Mouse (Mus musculus) gastrocnemius, adult 2 months (tissue): ENCODE results near the gene Umad1. TPM values are rescaled to one million over a fixed set of nuclear protein-coding genes. Genes with fewer than 3 reads are reported as not detected.
A peak's percentile ranks its signal among the peaks of the same experiment; 100 is the strongest.

ENCODE experiments used
- DNase-seq: peaks from one replicate; pipeline ENCODE4 v3.0.0; 2022
- H3K27ac ChIP-seq: fragments of 200-600 bp; 2 replicates; pipeline ENCODE4 v1.8.1; 2022; ENCODE audit warnings: mild to moderate bottlenecking
- H3K4me3 ChIP-seq: fragments of 200-600 bp; 2 replicates; pipeline ENCODE4 v1.8.1; 2022; ENCODE audit warnings: mild to moderate bottlenecking, moderate library complexity
- CTCF ChIP-seq: fragments of 200-600 bp; IDR thresholded peaks from 2 replicates; pipeline ENCODE4 v1.8.1; 2022; ENCODE audit warnings: antibody characterized with exemption, mild to moderate bottlenecking, moderate library complexity
- intact Hi-C: fragments of 180-260 bp; cut with DNase I; formaldehyde crosslinking; loops from one replicate; pipeline ENCODE4 v1.15.1; 2025
- long read RNA-seq, 2 experiments: library from polyadenylated mRNA; stranded (forward); transcript quantifications; one replicate each; pipeline ENCODE4 v2.0.0; 2021
- total RNA-seq, 2 experiments: library from RNA; stranded (reverse); gene quantifications; 2 replicates each; pipeline ENCODE4 v1.2.3; 2021

Gene Umad1
- total RNA-seq: 10 to 100 TPM; 11.2 to 14.8 TPM
- long read RNA-seq, experiment 1, transcript Umad1-204 (4 exons, 2,025 nt): major isoform, 15 of 18 reads
- long read RNA-seq, experiment 1, partial matches to known transcripts: 0 of 18 reads
- long read RNA-seq, experiment 1, other reads (novel, unspliced or antisense): 0 of 18 reads
- long read RNA-seq, experiment 2, transcript Umad1-204 (4 exons, 2,025 nt): major isoform, 12 of 14 reads
- long read RNA-seq, experiment 2, partial matches to known transcripts: 0 of 14 reads
- long read RNA-seq, experiment 2, other reads (novel, unspliced or antisense): 1 of 14 reads

DNA sequence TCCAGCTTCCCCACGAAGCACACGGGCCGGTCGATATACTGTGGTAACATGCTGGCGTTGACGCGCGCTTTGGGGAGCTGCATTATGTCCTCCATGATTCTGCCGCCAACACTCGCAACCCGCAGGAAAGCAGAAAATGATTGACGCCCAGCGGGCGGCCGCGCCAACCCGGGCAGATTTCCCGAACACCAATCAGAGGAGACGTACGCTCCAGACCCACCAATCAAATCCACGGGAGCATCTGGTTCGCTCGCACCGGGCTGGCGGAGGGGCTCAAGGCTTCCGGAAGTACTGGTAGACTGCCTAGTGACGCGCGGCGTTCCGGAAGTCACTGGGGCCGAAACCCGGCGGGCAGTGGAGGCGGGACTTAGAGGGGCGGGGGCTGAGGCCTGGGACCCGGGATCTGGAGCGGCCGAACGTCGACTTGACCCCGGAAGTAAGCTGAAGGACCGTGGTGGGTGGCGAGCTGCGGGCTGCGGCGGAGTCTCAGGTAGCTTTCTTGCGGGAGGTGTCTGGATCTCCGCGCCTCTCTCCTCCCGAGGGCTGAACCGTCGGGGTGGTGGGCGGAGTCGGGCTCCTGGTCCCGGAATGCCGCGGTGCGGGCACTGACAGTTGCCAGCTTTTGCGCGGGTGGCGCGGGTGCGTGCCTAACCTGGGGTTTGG, at the start of gene Umad1, which contains the start of the genes Rpa3 and Gm45062:
Umad1 (plus strand) TSS at position 285 of the 663 bp plus-strand sequence.
Rpa3 (minus strand) TSS at position 170 of the 663 bp plus-strand sequence.
Gm45062 (plus strand) TSS at position 447 of the 663 bp plus-strand sequence.
- TF ChIP-seq CTCF: no peak
- peak within 1 kb of the TSS; percentile 88 for H3K4me3 ChIP-seq
- intact Hi-C loops: loop anchor here (5.0 kb wide), 1 partner anchor 52 kb away; the partner anchor contains the start of gene Mios
- peak; percentile 99 for DNase-seq
- peak within 1 kb of the TSS; percentile 93 for H3K27ac ChIP-seq

DNA sequence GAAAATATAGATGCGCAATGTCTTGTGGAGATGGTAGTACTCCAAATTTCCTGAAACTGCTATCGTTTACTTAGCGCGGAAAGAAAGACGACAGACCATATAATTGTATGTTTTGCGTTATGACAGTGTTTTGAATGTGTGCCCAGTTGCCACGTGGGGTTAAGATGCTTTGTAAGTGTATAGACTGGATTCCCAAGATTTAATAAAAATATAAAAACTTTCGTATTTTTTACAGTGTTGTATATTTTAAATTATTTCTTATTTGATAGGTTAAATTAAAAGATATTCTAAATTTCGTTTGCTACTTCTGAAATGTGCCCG, 49.3 kb upstream of the Umad1 start:
- DNase-seq: no peak
- Histone ChIP-seq H3K4me3 (peak overlapping the region; percentile 84), H3K27ac (peak overlapping the region; percentile 99)
- intact Hi-C loops: loop anchor here (5.0 to 10.0 kb wide), 2 partner anchors 47 to 365 kb away; partner anchors contain the start of genes C1galt1, Gm45062, Rpa3 and Umad1
- no peak for TF ChIP-seq CTCF

DNA sequence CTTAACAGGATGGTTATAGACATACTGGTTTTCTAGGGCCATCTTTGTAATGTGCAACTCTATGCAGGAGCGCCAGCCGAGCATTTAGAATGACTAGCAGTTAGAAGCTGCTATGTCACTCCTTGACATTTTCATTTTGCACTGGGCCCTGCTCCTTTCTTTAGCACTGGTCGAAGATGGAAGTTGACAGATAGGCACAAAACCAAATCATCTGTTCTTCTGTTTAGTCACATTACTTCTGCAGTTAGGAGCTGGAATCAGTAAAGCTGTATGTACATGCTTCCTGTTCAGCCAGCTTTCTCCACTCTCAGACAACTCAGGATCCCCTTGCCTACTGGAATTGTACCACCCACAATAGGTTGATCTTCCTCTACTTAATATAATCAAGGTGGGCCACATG, 48.4 kb upstream of the Umad1 start:
- no peak for DNase-seq
- peak overlapping the region; percentile 99; the same call in 1 of the 2 replicates for H3K27ac ChIP-seq
- TF ChIP-seq CTCF: no peak
- intact Hi-C loops: no loop called here
- no peak overlapping the region for H3K4me3 ChIP-seq

DNA sequence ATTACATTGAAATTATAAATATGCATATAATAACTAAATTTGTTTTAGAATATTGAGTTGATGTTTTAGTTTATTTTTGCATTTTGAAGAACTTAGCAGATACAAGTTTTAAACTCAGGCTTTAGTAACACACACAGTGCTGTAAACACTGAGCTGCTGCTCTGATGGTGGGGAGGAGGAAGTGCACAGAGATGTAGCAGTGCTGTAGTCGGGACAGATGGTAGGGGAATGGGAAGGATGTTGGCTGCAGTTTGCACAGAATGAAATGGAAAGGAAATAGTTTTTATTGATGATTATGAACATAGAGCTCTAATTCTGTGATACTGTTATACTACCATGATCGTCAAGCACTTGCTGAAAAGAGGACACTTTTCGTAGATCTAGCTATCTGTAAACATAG, 32.1 kb upstream of the Umad1 start:
- TF ChIP-seq CTCF: no peak

DNA sequence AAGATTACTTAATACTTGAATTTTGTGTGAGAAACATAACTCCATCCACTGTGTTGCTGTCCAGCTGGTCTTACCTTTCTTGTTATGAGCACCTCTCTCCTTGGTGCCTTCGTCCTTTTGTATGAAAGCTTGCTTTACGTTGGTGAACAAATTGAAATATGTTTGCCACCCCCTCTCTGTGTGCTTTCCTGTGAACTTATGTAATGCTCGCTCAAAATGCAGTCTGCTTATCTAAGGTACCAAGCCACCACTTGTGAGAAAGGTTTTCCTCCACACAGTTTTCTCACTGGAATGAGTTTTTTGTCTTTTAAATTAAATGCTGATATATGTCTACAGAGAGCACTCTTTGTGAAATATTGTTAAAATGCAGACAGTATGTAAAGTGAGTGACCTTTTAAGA, 30.5 kb upstream of the Umad1 start:
- intact Hi-C loops: no loop called here
- no peak for TF ChIP-seq CTCF

More for the DNA sequence above, 32.1 kb upstream of the Umad1 start:
- DNase-seq: no peak
- Histone ChIP-seq H3K27ac (no peak overlapping the region), H3K4me3 (no peak overlapping the region)
- intact Hi-C loops: no loop called here

DNA sequence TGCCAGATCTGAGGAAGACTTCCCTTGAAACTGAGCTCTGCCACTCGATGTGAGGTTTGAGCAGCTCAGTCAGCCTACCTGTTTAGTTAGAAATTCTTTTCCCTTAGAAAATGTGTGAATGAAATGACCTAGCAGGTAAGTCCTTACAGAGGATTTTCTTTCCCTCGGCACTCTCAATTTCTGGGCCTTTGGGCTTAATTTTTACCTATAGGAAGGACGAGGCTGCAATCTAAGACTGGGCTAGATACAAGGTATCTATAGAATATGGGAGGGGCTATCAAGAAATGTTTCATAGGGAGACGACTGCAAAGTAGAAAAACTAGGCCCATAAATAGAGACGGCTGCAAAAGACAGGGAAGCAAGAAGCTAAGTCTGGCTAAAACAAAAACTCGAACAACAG, 772 bp upstream of the Umad1 start:
- Histone ChIP-seq H3K27ac (peak overlapping the region; percentile 89), H3K4me3 (peak overlapping the region; percentile 88)
- intact Hi-C loops: loop anchor here (5.0 kb wide), 1 partner anchor 51 kb away; the partner anchor contains the start of gene Mios
- DNase-seq: no peak
- no peak for TF ChIP-seq CTCF

More for the DNA sequence above, 30.5 kb upstream of the Umad1 start:
- Histone ChIP-seq H3K27ac (no peak overlapping the region), H3K4me3 (no peak overlapping the region)
- DNase-seq: no peak

DNA sequence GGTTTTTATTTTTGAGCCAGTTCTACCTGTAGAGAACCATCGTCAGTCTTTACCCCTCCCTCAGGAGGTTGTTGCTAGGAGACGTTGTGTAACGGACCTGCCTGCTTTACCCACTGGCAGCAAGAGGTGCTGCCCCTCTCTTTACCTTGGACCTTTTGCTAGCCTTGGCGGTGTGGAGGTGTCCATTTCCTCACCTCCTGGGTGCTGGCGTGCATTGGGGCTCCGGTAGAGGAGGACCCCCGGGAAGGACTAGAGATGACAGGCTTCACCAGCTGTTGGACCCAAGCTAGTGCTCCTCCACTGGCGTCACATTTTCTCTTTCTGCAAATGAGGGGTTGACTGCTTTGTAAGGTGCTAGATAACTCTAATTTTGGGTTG, 568 bp downstream of the Umad1 start:
- Histone ChIP-seq H3K4me3 (peak overlapping the region; percentile 88), H3K27ac (peak overlapping the region; percentile 93)
- no peak for DNase-seq
- intact Hi-C loops: loop anchor here (5.0 to 10.0 kb wide), 2 partner anchors 52 to 415 kb away; partner anchors contain the start of genes C1galt1 and Mios
- TF ChIP-seq CTCF: no peak

DNA sequence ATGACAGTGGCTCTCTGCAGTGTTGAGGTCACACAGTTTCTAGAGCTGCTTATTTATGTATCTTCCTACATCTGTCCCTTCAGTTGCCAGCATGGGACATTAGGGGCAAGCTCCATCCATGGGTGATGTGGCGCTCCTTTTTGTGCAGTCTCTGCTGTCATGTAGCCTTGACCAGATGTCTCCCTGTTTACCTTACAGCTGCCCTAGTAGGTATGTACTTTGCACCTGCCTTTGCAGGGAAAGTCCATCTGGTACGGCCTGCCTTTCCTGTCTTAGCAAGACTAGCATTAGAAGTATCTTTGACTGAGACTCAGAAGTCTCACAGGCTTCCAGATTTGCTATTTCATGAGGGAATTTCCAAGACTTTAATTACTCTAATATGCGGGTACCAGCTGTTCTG, 12.0 kb downstream of the Umad1 start:
- DNase-seq: no peak
- TF ChIP-seq CTCF: no peak
- intact Hi-C loops: no loop called here

DNA sequence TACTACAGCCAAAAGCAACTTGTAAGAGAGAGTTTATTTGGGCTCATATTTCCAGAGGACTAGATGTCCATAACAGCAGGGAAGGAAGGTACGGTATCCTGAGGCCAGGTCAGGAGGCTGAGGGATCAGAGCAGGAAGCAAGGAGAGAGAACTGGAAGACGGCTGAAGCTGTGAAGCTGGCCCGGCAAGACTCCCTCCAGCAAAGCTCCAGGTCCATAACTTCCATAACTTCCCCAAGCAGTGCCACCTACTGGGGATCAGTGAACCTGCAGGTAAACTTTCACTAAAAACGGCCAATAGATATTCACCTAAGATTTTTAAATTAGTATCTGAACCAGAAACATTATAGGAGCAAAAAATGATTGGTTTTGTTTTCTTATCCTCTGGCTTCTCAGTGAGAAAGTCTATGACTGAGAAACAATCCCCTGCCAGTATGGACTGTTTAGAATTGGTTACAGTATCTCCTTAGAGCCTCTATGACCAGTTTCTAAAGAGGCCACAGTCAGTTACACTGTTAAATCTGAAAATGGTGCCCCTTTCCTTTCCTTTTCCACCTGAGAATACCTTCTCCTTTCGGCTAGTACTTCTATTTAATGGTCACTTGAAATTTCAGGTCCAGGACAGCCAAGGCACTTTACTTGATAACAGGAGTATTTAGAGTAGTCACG, 15.4 kb downstream of the Umad1 start:
- Histone ChIP-seq H3K4me3 (peak overlapping the region; percentile 33), H3K27ac (peak overlapping the region; percentile 74)
- TF ChIP-seq CTCF: peak; percentile 80
- intact Hi-C loops: loop anchor here (2.0 to 5.0 kb wide), 2 partner anchors 233 to 462 kb away; partner anchors contain the start of gene Glcci1
- DNase-seq: peak; percentile 58

More for the DNA sequence above, 12.0 kb downstream of the Umad1 start:
- Histone ChIP-seq H3K4me3 (no peak overlapping the region), H3K27ac (no peak overlapping the region)

DNA sequence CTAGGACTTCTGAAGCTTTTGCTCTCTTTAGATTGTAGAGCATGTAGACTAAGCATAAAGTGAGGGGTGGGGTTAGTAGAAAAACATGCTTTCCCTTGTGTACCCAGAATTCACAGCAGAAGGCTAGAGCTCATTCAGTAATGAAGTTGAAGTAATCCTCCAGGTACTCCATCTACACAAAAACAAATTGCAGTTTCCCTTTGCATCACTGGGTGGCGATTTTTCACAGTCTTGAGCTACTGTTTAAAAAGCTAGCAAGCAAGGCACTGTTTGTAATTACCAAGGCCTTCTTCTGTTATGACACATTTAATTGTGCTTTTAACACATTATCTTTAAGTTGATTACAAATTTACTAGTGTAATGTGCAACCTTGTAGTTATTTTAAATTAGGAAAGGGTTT, 16.0 kb downstream of the Umad1 start:
- H3K27ac ChIP-seq: peak overlapping the region; percentile 74
- peak; percentile 67 for DNase-seq
- intact Hi-C loops: loop anchor here (2.0 to 5.0 kb wide), 2 partner anchors 232 to 462 kb away; partner anchors contain the start of gene Glcci1
- H3K4me3 ChIP-seq: no peak overlapping the region
- TF ChIP-seq CTCF: peak; percentile 70

DNA sequence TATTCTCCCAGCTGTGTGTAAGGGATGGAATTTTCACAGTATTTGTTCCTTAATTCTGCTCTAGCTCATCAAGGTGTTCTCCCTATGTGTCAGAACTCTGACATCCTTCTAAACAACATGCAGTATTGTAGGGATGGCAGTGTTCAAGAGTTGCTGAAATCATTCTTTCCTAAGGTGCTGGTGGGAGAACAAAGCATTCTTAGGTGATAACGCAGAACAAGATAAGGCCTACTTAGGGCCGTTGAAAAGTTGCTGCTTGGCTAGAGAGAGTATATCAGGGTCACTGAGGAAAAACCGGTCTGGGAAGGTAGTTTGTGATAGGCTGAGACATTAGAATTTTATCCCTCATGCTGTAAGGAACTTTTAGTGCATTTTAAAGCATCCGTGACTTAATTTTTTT, 17.3 kb downstream of the Umad1 start:
- no peak overlapping the region for H3K27ac ChIP-seq

DNA sequence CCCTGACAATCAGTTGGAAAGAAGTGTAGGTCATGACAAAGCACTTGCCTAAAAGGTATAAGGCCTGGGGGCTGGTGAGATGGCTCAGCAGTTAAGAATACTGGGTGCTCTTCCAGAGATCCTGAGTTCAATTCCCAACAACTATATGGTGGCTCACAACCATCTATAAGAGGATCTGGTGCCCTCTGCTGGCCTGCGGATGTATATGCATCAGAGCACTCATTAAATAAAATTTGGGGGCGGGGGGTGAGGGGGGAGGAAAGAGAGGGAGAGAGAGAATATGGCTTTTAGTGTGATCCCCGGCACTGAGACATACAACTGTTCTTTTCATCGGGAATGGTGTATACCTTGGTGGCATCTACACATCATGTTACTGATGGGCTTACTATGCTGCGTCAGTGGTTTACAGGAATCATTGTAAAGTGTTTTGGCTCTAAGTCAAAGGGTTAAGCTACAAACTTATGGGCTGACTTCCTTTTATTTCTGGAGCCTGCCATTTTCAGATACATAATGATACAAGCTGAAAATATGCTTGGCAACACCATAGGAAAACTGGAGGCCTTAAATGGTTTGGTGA, 19.4 kb downstream of the Umad1 start:
- DNase-seq: no peak
- Histone ChIP-seq H3K4me3 (no peak overlapping the region), H3K27ac (no peak overlapping the region)
- intact Hi-C loops: loop anchor here (5.0 kb wide), 1 partner anchor 229 kb away; the partner anchor contains the start of gene Glcci1
- TF ChIP-seq CTCF: peak; percentile 20; the same call in 1 of the 2 replicates

More for the DNA sequence above, 17.3 kb downstream of the Umad1 start:
- H3K4me3 ChIP-seq: no peak overlapping the region
- DNase-seq: no peak
- no peak for TF ChIP-seq CTCF
- intact Hi-C loops: loop anchor here (5.0 kb wide), 1 partner anchor 231 kb away; the partner anchor contains the start of gene Glcci1
